Mouse (Mus musculus): Measurements from ENCODE around the gene Ebpl. TPM values are rescaled to one million over a fixed set of nuclear protein-coding genes. Genes with fewer than 3 reads are reported as not detected.

Gene Ebpl
- polyA plus RNA-seq, 1 experiment from 2014 or later = 10.5 TPM

GRCm38 (mm10) chr14:61363734-61364133 is 3.5 kb upstream of the Ebpl start:
- no peak overlapping the region for H3K9ac ChIP-seq
- no peak overlapping the region for H3K27ac ChIP-seq
- no peak overlapping the region for H3K4me2 ChIP-seq (replicated peaks)
- peaks cover 28% of the 10 kb centered on the region for H3K36me3 ChIP-seq (replicated peaks; ENCODE audit: control insufficient read depth, insufficient read depth)
- H3K4me3 ChIP-seq (replicated peaks; ENCODE audit: low read length) = no peak overlapping the region
- ATAC-seq (ENCODE audit: low FRiP score) (no peak), DNase-seq (ENCODE audit: low spot score) (no peak)
- 95% methylated on average over 2 of the region's 2 CpGs for WGBS
- H3K9me3 ChIP-seq (ENCODE audit: control insufficient read depth, low read length) = no peaks in the 10 kb centered on the region
- H3K4me1 ChIP-seq (replicated peaks; ENCODE audit: control insufficient read depth, insufficient read depth, low read length) = peaks cover 19% of the 10 kb centered on the region
- H3K27me3 ChIP-seq (ENCODE audit: control insufficient read depth, insufficient read depth, low read length) = no peaks in the 10 kb centered on the region

- ATAC-seq (ENCODE audit: low FRiP score) (no peak), DNase-seq (ENCODE audit: low spot score) (no peak)
- Histone ChIP-seq H3K4me2 (replicated peaks) (no peak overlapping the region), H3K9ac (no peak overlapping the region), H3K27me3 (ENCODE audit: control insufficient read depth, insufficient read depth, low read length) (no peaks in the 10 kb centered on the region), H3K4me3 (replicated peaks; ENCODE audit: low read length) (no peak overlapping the region), H3K27ac (no peak overlapping the region), H3K4me1 (replicated peaks; ENCODE audit: control insufficient read depth, insufficient read depth, low read length) (peaks cover 19% of the 10 kb centered on the region), H3K9me3 (ENCODE audit: control insufficient read depth, low read length) (no peaks in the 10 kb centered on the region), H3K36me3 (replicated peaks; ENCODE audit: control insufficient read depth, insufficient read depth) (peaks cover 19% of the 10 kb centered on the region)
- WGBS = 91% methylated on average over 2 of the region's 2 CpGs
These were observed 2.0 kb upstream of the Ebpl start for GRCm38 (mm10) chr14:61362268-61362667.

GRCm38 (mm10) chr14:61360981-61361511 is 807 bp upstream of the Ebpl start:
- peaks cover 19% of the 10 kb centered on the region for H3K4me1 ChIP-seq (replicated peaks; ENCODE audit: control insufficient read depth, insufficient read depth, low read length)
- WGBS = 65% methylated on average over 3 of the region's 3 CpGs
- peaks cover 8% of the 10 kb centered on the region for H3K36me3 ChIP-seq (replicated peaks; ENCODE audit: control insufficient read depth, insufficient read depth)
- no peak overlapping the region; the same call in 1 of the 2 replicates for H3K4me3 ChIP-seq (replicated peaks; ENCODE audit: low read length)
- peak overlapping the region; percentile 68 for H3K4me2 ChIP-seq (replicated peaks)
- peak overlapping the region; percentile 81 for H3K9ac ChIP-seq
- peak overlapping the region; percentile 81 for H3K27ac ChIP-seq
- no peaks in the 10 kb centered on the region for H3K27me3 ChIP-seq (ENCODE audit: control insufficient read depth, insufficient read depth, low read length)
- no peak for DNase-seq (ENCODE audit: low spot score)
- H3K9me3 ChIP-seq (ENCODE audit: control insufficient read depth, low read length) = no peaks in the 10 kb centered on the region
- no peak for ATAC-seq (ENCODE audit: low FRiP score)

GRCm38 (mm10) chr14:61354251-61355235 is 5.7 kb downstream of the Ebpl start:
- H3K4me1 ChIP-seq (replicated peaks; ENCODE audit: control insufficient read depth, insufficient read depth, low read length) = peaks cover 6% of the 10 kb centered on the region; the same call in 1 of the 2 replicates
- H3K9ac ChIP-seq = no peak overlapping the region
- no peak overlapping the region for H3K4me2 ChIP-seq (replicated peaks)
- H3K27me3 ChIP-seq (ENCODE audit: control insufficient read depth, insufficient read depth, low read length) = no peaks in the 10 kb centered on the region
- DNase-seq (ENCODE audit: low spot score) = no peak
- H3K36me3 ChIP-seq (replicated peaks; ENCODE audit: control insufficient read depth, insufficient read depth) = no peaks in the 10 kb centered on the region
- 78% methylated on average over 10 of the region's 10 CpGs for WGBS
- no peaks in the 10 kb centered on the region for H3K9me3 ChIP-seq (ENCODE audit: control insufficient read depth, low read length)
- no peak for ATAC-seq (ENCODE audit: low FRiP score)
- H3K4me3 ChIP-seq (replicated peaks; ENCODE audit: low read length) = no peak overlapping the region
- no peak overlapping the region for H3K27ac ChIP-seq

- H3K4me1 ChIP-seq (replicated peaks; ENCODE audit: control insufficient read depth, insufficient read depth, low read length) = no peaks in the 10 kb centered on the region
- no peaks in the 10 kb centered on the region for H3K27me3 ChIP-seq (ENCODE audit: control insufficient read depth, insufficient read depth, low read length)
- no peaks in the 10 kb centered on the region for H3K36me3 ChIP-seq (replicated peaks; ENCODE audit: control insufficient read depth, insufficient read depth)
- H3K27ac ChIP-seq = no peak overlapping the region
- WGBS = 73% methylated on average over 6 of the region's 6 CpGs
- no peak for DNase-seq (ENCODE audit: low spot score)
- no peaks in the 10 kb centered on the region for H3K9me3 ChIP-seq (ENCODE audit: control insufficient read depth, low read length)
- no peak overlapping the region for H3K4me2 ChIP-seq (replicated peaks)
- ATAC-seq (ENCODE audit: low FRiP score) = no peak
- H3K9ac ChIP-seq = no peak overlapping the region
- no peak overlapping the region for H3K4me3 ChIP-seq (replicated peaks; ENCODE audit: low read length)
These were observed 9.4 kb downstream of the Ebpl start for GRCm38 (mm10) chr14:61350808-61351207.

- no peaks in the 10 kb centered on the region for H3K9me3 ChIP-seq (ENCODE audit: control insufficient read depth, low read length)
- no peaks in the 10 kb centered on the region for H3K4me1 ChIP-seq (replicated peaks; ENCODE audit: control insufficient read depth, insufficient read depth, low read length)
- no peak overlapping the region for H3K4me3 ChIP-seq (replicated peaks; ENCODE audit: low read length)
- ATAC-seq (ENCODE audit: low FRiP score) (no peak), DNase-seq (ENCODE audit: low spot score) (no peak)
- H3K36me3 ChIP-seq (replicated peaks; ENCODE audit: control insufficient read depth, insufficient read depth) = no peaks in the 10 kb centered on the region
- no peak overlapping the region for H3K4me2 ChIP-seq (replicated peaks)
- no peak overlapping the region for H3K9ac ChIP-seq
- H3K27ac ChIP-seq = no peak overlapping the region
- no peaks in the 10 kb centered on the region for H3K27me3 ChIP-seq (ENCODE audit: control insufficient read depth, insufficient read depth, low read length)
- 97% methylated on average over 4 of the region's 4 CpGs for WGBS
These were observed 10.4 kb downstream of the Ebpl start for GRCm38 (mm10) chr14:61349876-61350275.

- DNase-seq (ENCODE audit: low spot score) = peak; percentile 46
- Histone ChIP-seq H3K4me2 (replicated peaks) (no peak overlapping the region), H3K36me3 (replicated peaks; ENCODE audit: control insufficient read depth, insufficient read depth) (no peaks in the 10 kb centered on the region), H3K4me1 (replicated peaks; ENCODE audit: control insufficient read depth, insufficient read depth, low read length) (no peaks in the 10 kb centered on the region), H3K27me3 (ENCODE audit: control insufficient read depth, insufficient read depth, low read length) (no peaks in the 10 kb centered on the region), H3K9ac (no peak overlapping the region), H3K9me3 (ENCODE audit: control insufficient read depth, low read length) (no peaks in the 10 kb centered on the region), H3K4me3 (replicated peaks; ENCODE audit: low read length) (no peak overlapping the region), H3K27ac (no peak overlapping the region)
- WGBS = 49% methylated on average over 10 of the region's 10 CpGs
- peak; percentile 59; the same call in 1 of the 2 replicates for ATAC-seq (ENCODE audit: low FRiP score)
These were observed 13.2 kb downstream of the Ebpl start for GRCm38 (mm10) chr14:61346827-61347698.

- H3K4me1 ChIP-seq (replicated peaks; ENCODE audit: control insufficient read depth, insufficient read depth, low read length) = no peaks in the 10 kb centered on the region
- no peaks in the 10 kb centered on the region for H3K9me3 ChIP-seq (ENCODE audit: control insufficient read depth, low read length)
- H3K4me2 ChIP-seq (replicated peaks) = no peak overlapping the region
- no peaks in the 10 kb centered on the region for H3K36me3 ChIP-seq (replicated peaks; ENCODE audit: control insufficient read depth, insufficient read depth)
- no peak overlapping the region for H3K27ac ChIP-seq
- H3K4me3 ChIP-seq (replicated peaks; ENCODE audit: low read length) = no peak overlapping the region
- DNase-seq (ENCODE audit: low spot score) (no peak), ATAC-seq (ENCODE audit: low FRiP score) (no peak)
- no peaks in the 10 kb centered on the region for H3K27me3 ChIP-seq (ENCODE audit: control insufficient read depth, insufficient read depth, low read length)
- whole genome bisulfite sequencing = 72% methylated on average over 5 of the region's 5 CpGs
- H3K9ac ChIP-seq = no peak overlapping the region
These were observed 15.6 kb downstream of the Ebpl start for GRCm38 (mm10) chr14:61344590-61344989.

- no peaks in the 10 kb centered on the region for H3K36me3 ChIP-seq (replicated peaks; ENCODE audit: control insufficient read depth, insufficient read depth)
- no peak overlapping the region for H3K9ac ChIP-seq
- no peaks in the 10 kb centered on the region for H3K27me3 ChIP-seq (ENCODE audit: control insufficient read depth, insufficient read depth, low read length)
- DNase-seq (ENCODE audit: low spot score) (no peak), ATAC-seq (ENCODE audit: low FRiP score) (no peak)
- H3K4me2 ChIP-seq (replicated peaks) = no peak overlapping the region
- H3K4me3 ChIP-seq (replicated peaks; ENCODE audit: low read length) = no peak overlapping the region
- no peaks in the 10 kb centered on the region for H3K4me1 ChIP-seq (replicated peaks; ENCODE audit: control insufficient read depth, insufficient read depth, low read length)
- no peaks in the 10 kb centered on the region for H3K9me3 ChIP-seq (ENCODE audit: control insufficient read depth, low read length)
- H3K27ac ChIP-seq = no peak overlapping the region
- 88% methylated on average over 4 of the region's 4 CpGs for WGBS
These were observed 20.9 kb downstream of the Ebpl start for GRCm38 (mm10) chr14:61339381-61339780.
